Mouse (Mus musculus) heart, adult 2 months (tissue): ENCODE data around the gene Gm28042. TPM values are rescaled to one million over a fixed set of nuclear protein-coding genes. Genes with fewer than 3 reads are reported as not detected.

Experiments used
- DNase-seq, 2 experiments: peaks; one replicate each; pipeline ENCODE4 v3.0.0; 2021
- H3K27ac ChIP-seq: fragments of 200-600 bp; 2 replicates; pipeline ENCODE4 v1.8.1; 2022
- H3K27me3 ChIP-seq: fragments of 200-500 bp; 2 replicates; pipeline ENCODE4 v1.6.1; 2012; ENCODE audit warnings: mild to moderate bottlenecking, low read length, inconsistent platforms, mixed read lengths; ENCODE audit not compliant: control insufficient read depth, insufficient read depth
- H3K36me3 ChIP-seq: fragments of 200-500 bp; 2 replicates; pipeline ENCODE4 v1.6.1; 2012; ENCODE audit warnings: low read length, inconsistent platforms; ENCODE audit not compliant: control insufficient read depth, insufficient read depth
- H3K4me1 ChIP-seq: fragments of 200-500 bp; 2 replicates; pipeline ENCODE4 v1.6.1; 2011; ENCODE audit warnings: low read length; ENCODE audit not compliant: control insufficient read depth, insufficient read depth
- H3K4me3 ChIP-seq: fragments of 200-600 bp; 2 replicates; pipeline ENCODE4 v1.8.1; 2022
- H3K79me2 ChIP-seq: fragments of 200-500 bp; replicated peaks from 2 replicates; pipeline ENCODE4 v1.6.1; 2012; ENCODE audit warnings: mild to moderate bottlenecking, inconsistent platforms, low read length, moderate library complexity, mixed read lengths; ENCODE audit not compliant: control insufficient read depth, insufficient read depth
- H3K9ac ChIP-seq: fragments of 200-500 bp; 2 replicates; pipeline ENCODE4 v1.6.1; 2012; ENCODE audit warnings: low read depth, mild to moderate bottlenecking, control low read depth, inconsistent platforms, low read length, mixed read lengths
- CTCF ChIP-seq: fragments of 200-600 bp; IDR thresholded peaks from 2 replicates; pipeline ENCODE4 v1.8.1; 2022; ENCODE audit warnings: antibody characterized with exemption, mild to moderate bottlenecking, moderate library complexity
- EP300 ChIP-seq: fragments of 200-500 bp; IDR thresholded peaks from 2 replicates; pipeline ENCODE4 v1.6.1; 2011; ENCODE audit warnings: low read depth, low read length, control low read depth; ENCODE audit not compliant: insufficient read depth
- POLR2A ChIP-seq: fragments of 200-500 bp; IDR thresholded peaks from 2 replicates; pipeline ENCODE4 v1.6.1; 2011; ENCODE audit warnings: mild to moderate bottlenecking, low read depth, low read length, control low read depth; ENCODE audit not compliant: insufficient read depth
- WGBS: fragments of 180-500 bp; shearing (Covaris S2); methylation state at CpG from one replicate; pipeline ENCODE4 v1.1.7; 2018; 5-methylcytosine and 5-hydroxymethylcytosine counted together
- intact Hi-C: fragments of 180-260 bp; cut with DNase I; formaldehyde crosslinking; loops from one replicate; pipeline ENCODE4 v1.15.1; 2025
- polyA plus RNA-seq: library from polyadenylated mRNA; depleted of rRNA; stranded (reverse); fragments of >200 nt; gene quantifications from 2 replicates; pipeline ENCODE4 v1.2.3, GENCODE M21; 2012
- total RNA-seq, 2 experiments: library from RNA; stranded (reverse); gene quantifications; 2 replicates each; pipeline ENCODE4 v1.2.3; 2021

Gene Gm28042
- total and polyA plus RNA-seq, 3 experiments: 0.55 to 2.2 (median 0.77) TPM

GRCm38 (mm10) chr2:119995391-119996281, 31.7 kb upstream of the Gm28042 start:
- TF ChIP-seq POLR2A: no peak
- TF ChIP-seq CTCF: no peak
- no peak for TF ChIP-seq EP300
- Histone ChIP-seq H3K4me1 (peaks cover 13% of the 10 kb centered on the region), H3K27me3 (no peaks in the 10 kb centered on the region), H3K79me2 (no peaks in the 10 kb centered on the region), H3K36me3 (peaks cover 4% of the 10 kb centered on the region), H3K27ac (peak overlapping the region; percentile 61), H3K9ac (no peak overlapping the region), H3K4me3 (no peak overlapping the region)
- 20% methylated on average over 9 of the region's 9 CpGs for WGBS
- DNase-seq: peak in 1 of 2 experiments; percentile 44
- intact Hi-C loops: no loop called here

GRCm38 (mm10) chr2:119997354-119997753, 29.9 kb upstream of the Gm28042 start:
- H3K4me3 ChIP-seq: no peak overlapping the region
- DNase-seq: no peak
- no peak for TF ChIP-seq EP300
- TF ChIP-seq POLR2A: no peak
- TF ChIP-seq CTCF: no peak
- no peaks in the 10 kb centered on the region for H3K27me3 ChIP-seq
- intact Hi-C loops: no loop called here
- H3K4me1 ChIP-seq: peaks cover 14% of the 10 kb centered on the region
- no peak overlapping the region for H3K9ac ChIP-seq
- H3K27ac ChIP-seq: no peak overlapping the region
- 59% methylated on average over 4 of the region's 4 CpGs for WGBS
- no peaks in the 10 kb centered on the region for H3K79me2 ChIP-seq
- peaks cover 4% of the 10 kb centered on the region for H3K36me3 ChIP-seq

GRCm38 (mm10) chr2:119999731-120000130, 27.6 kb upstream of the Gm28042 start:
- H3K9ac ChIP-seq: no peak overlapping the region
- no peaks in the 10 kb centered on the region for H3K79me2 ChIP-seq
- peaks cover 14% of the 10 kb centered on the region for H3K4me1 ChIP-seq
- intact Hi-C loops: no loop called here
- no peak for DNase-seq
- TF ChIP-seq POLR2A (no peak), EP300 (no peak), CTCF (no peak)
- H3K27me3 ChIP-seq: no peaks in the 10 kb centered on the region
- H3K4me3 ChIP-seq: no peak overlapping the region
- peaks cover 4% of the 10 kb centered on the region for H3K36me3 ChIP-seq
- H3K27ac ChIP-seq: no peak overlapping the region
- 91% methylated on average over 2 of the region's 2 CpGs for WGBS

GRCm38 (mm10) chr2:120000882-120001584, 26.3 kb upstream of the Gm28042 start:
- Histone ChIP-seq H3K4me3 (no peak overlapping the region), H3K79me2 (no peaks in the 10 kb centered on the region), H3K27ac (no peak overlapping the region), H3K9ac (no peak overlapping the region), H3K36me3 (0 out of 2 replicates have a peak, but pooled peaks cover 2% of the 10 kb centered on the region), H3K4me1 (peaks cover 9% of the 10 kb centered on the region), H3K27me3 (no peaks in the 10 kb centered on the region)
- 58% methylated on average over 3 of the region's 3 CpGs for WGBS
- TF ChIP-seq POLR2A (no peak), EP300 (no peak), CTCF (no peak)
- DNase-seq: no peak
- intact Hi-C loops: no loop called here

DNA sequence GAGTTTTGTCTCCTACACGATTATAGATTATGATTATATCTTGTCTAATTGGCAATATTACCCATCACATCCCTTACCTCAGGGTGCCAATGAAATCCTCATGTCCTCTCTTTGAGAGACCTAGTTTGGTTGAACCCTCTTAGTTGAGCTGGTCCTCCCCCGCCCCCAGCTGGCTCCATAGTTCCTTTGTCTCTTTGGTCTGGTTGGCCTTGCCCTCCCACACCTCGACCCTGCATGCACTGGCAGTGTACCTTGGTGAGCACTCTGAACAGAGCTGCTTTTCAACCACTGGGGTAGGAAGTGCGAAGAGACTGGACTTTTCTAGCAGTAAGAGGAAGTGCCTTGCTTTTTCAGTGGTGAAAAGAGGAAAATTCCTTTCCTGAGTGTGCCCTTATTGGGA, 25.3 kb upstream of the Gm28042 start:
- TF ChIP-seq EP300 (no peak), CTCF (no peak), POLR2A (no peak)
- Histone ChIP-seq H3K79me2 (no peaks in the 10 kb centered on the region), H3K9ac (no peak overlapping the region), H3K27ac (no peak overlapping the region), H3K27me3 (no peaks in the 10 kb centered on the region), H3K4me3 (no peak overlapping the region), H3K4me1 (peaks cover 6% of the 10 kb centered on the region), H3K36me3 (no peaks in the 10 kb centered on the region)
- intact Hi-C loops: no loop called here
- WGBS: 66% methylated on average over 4 of the region's 4 CpGs
- no peak for DNase-seq
